Comparison of ENCODE assay signal across 8 mouse cellular contexts in the genomic region with DNA sequence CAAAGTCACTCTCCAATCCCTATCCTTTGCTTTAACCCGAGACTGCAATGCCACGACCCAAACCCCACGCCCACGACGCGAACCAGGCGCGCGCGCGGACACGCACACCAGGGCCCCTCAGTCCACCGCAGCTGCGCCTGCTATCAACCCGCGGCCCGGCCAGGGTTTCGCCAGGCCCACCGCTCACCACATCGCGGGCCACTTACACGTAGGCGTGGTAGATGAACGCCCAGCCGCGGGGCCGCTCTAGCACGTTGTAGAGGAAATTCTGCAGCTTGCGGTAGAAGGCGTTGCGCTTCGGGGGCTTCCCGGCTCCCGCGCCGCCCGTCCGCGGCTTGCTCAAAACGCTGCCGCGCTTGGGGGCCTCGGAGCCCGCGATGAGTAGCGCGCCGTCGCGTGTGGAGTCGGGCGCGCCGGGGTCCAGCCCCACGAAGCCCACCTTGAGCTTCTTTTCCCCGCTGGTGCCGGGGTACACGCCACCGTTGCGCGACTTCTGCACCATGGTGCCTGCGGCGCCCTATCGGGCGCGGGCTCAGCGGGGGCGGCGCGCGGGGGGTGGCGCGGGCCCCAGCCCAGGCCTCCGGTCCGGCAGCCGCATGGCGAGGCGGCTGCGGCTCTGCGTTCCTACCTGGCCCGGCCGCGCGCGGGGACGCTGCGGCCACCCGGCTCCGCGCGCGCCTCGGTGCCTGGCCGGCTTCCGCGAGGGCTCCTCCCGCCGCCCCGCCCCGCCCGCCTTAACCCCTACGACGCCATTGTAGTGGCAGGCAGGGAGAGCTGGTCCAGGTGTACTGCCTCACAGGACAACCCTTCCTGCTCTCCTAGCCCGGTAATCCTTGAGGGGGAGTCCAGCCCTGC. TPM values are rescaled to one million over a fixed set of nuclear protein-coding genes. Genes with fewer than 3 reads are reported as not detected.
A peak's percentile ranks its signal among the peaks of the same experiment; 100 is the strongest.
DNase-seq lines count a peak whose midpoint lies in the region; ATAC-seq lines count a peak whose summit lies in the region.

A gene (minus strand): TSS at position 710 of the 855 bp plus-strand sequence.

- 0% methylated on average over 80 of the region's 104 CpGs for WGBS in hindbrain, embryonic 13.5 days
- WGBS in liver, embryonic 16.5 days (ENCODE audit: insufficient replicate concordance): 1% methylated on average over 104 of the region's 104 CpGs

- peak within 1 kb of the TSS; percentile 98 for H3K27ac ChIP-seq in hindbrain, embryonic 13.5 days
- H3K27ac ChIP-seq in liver, embryonic 16.5 days (ENCODE audit: low read length): no peak within 1 kb of the TSS

- H3K4me3 ChIP-seq in hindbrain, embryonic 13.5 days: peak within 1 kb of the TSS; percentile 85
- peak within 1 kb of the TSS; percentile 26; the same call in 1 of the 2 replicates for H3K4me3 ChIP-seq in liver, embryonic 16.5 days (ENCODE audit: low read depth, low read length)

- DNase-seq in layer of hippocampus, adult 8-10 months (ENCODE audit: low spot score in 2 of 2): no peak
- DNase-seq in layer of hippocampus, adult 11-12 months (ENCODE audit: low spot score): no peak
- DNase-seq in cerebellum, postnatal 10 days: peak; percentile 73 to 75
- DNase-seq in urinary bladder, postnatal 4 days (ENCODE audit: low spot score in 2 of 2): no peak
- DNase-seq in adrenal gland, adult (ENCODE audit: inconsistent age in 2 of 2, low spot score in 1 of 2): no peak

- H3K9ac ChIP-seq in hindbrain, embryonic 13.5 days: peak within 1 kb of the TSS; percentile 96
- no peak within 1 kb of the TSS for H3K9ac ChIP-seq in liver, embryonic 16.5 days (ENCODE audit: low read depth, low read length)

- peak within 1 kb of the TSS; percentile 83 for H3K4me2 ChIP-seq in hindbrain, embryonic 13.5 days
- H3K4me2 ChIP-seq in liver, embryonic 16.5 days (ENCODE audit: low read depth, low read length): peak within 1 kb of the TSS; percentile 33

- no peaks in the 10 kb centered on the region for H3K36me3 ChIP-seq in hindbrain, embryonic 13.5 days
- no peaks in the 10 kb centered on the region for H3K36me3 ChIP-seq in liver, embryonic 16.5 days (ENCODE audit: control insufficient read depth, insufficient read depth)

- H3K4me1 ChIP-seq in hindbrain, embryonic 13.5 days (replicated peaks): peaks cover 47% of the 10 kb centered on the region
- H3K4me1 ChIP-seq in liver, embryonic 16.5 days (ENCODE audit: control insufficient read depth, low read depth, low read length): no peaks in the 10 kb centered on the region; the same call in 1 of the 2 replicates

- ATAC-seq in hindbrain, embryonic 13.5 days (ENCODE audit: low FRiP score): peak; percentile 77
- ATAC-seq in liver, embryonic 16.5 days (ENCODE audit: low read depth): no peak
- ATAC-seq in activated CD4-positive, CD25-positive, alpha-beta regulatory T cell, adult 4 months: no peak

- no peaks in the 10 kb centered on the region for H3K9me3 ChIP-seq in hindbrain, embryonic 13.5 days
- H3K9me3 ChIP-seq in liver, embryonic 16.5 days (replicated peaks; ENCODE audit: control insufficient read depth, low read length): no peaks in the 10 kb centered on the region

- H3K27me3 ChIP-seq in hindbrain, embryonic 13.5 days: peaks cover 44% of the 10 kb centered on the region
- peaks cover 39% of the 10 kb centered on the region for H3K27me3 ChIP-seq in liver, embryonic 16.5 days (ENCODE audit: control insufficient read depth, insufficient read depth, low read depth, low read length)

RNA-seq across cellular contexts. Expression of the gene that starts here (rescaled TPM):
- 100 to 1,000 TPM; 264 to 350 (median 303) TPM for total RNA-seq in layer of hippocampus, adult 8-10 months (2022)
- polyA plus RNA-seq in hindbrain, embryonic 13.5 days (2015; fragmentation: Nextera tagmentation; extraction: Ambion mirVana): 50.0 and 53.9 TPM in 2 replicates
- 0.16 and 0.32 TPM in 2 replicates for polyA plus RNA-seq in liver, embryonic 16.5 days (2015; fragmentation: Nextera tagmentation; extraction: Ambion mirVana)
- polyA plus RNA-seq in activated CD4-positive, CD25-positive, alpha-beta regulatory T cell, adult 4 months (2017; shearing (Covaris generic)): not detected

Comparison
In these comparisons a context has a peak if more than half of its experiments do, and no peak if none do; other contexts are left out.
1. RNA of the gene that starts here (polyA plus RNA-seq): 50.0 to 53.9 TPM in hindbrain, embryonic 13.5 days; 0.16 to 0.32 TPM in liver, embryonic 16.5 days and not detected in activated CD4-positive, CD25-positive, alpha-beta regulatory T cell, adult 4 months; every median in the first group is over 10 times any median in the second.
2. DNase-seq: peak in cerebellum, postnatal 10 days (2 of 2); none in layer of hippocampus, adult 8-10 months (0 of 2), layer of hippocampus, adult 11-12 months (single experiment), urinary bladder, postnatal 4 days (0 of 2) and adrenal gland, adult (0 of 2).